Mouse (Mus musculus) forebrain, embryonic 12.5 days (tissue): Measurements from ENCODE around the gene Nmrk2. TPM values are rescaled to one million over a fixed set of nuclear protein-coding genes. Genes with fewer than 3 reads are reported as not detected.
"Not testable (repeated sequence)": the region's sequence is repeated elsewhere in the genome, so short reads cannot be mapped to it uniquely, and the experiment has no call there.

Source experiments
- ATAC-seq: fragments of 200-750 bp; cut with Nextera tagmentation; 2 replicates; pipeline ENCODE4 v1.8.0; 2017; ENCODE audit warnings: moderate TSS enrichment; ENCODE audit not compliant: low FRiP score
- H3K27ac ChIP-seq: fragments of 300-500 bp; sonication (generic); 2 replicates; pipeline ENCODE4 v1.5.1; 2016; ENCODE audit warnings: mild to moderate bottlenecking
- H3K27me3 ChIP-seq: fragments of 300-500 bp; sonication (generic); 2 replicates; pipeline ENCODE4 v1.6.1; 2016; ENCODE audit warnings: mild to moderate bottlenecking
- H3K36me3 ChIP-seq: fragments of 300-500 bp; sonication (generic); replicated peaks from 2 replicates; pipeline ENCODE4 v1.6.1; 2016; ENCODE audit warnings: mild to moderate bottlenecking
- H3K4me1 ChIP-seq: fragments of 300-500 bp; sonication (generic); 2 replicates; pipeline ENCODE4 v1.6.1; 2016
- H3K4me2 ChIP-seq: fragments of 300-500 bp; sonication (generic); 2 replicates; pipeline ENCODE4 v1.6.1; 2016; ENCODE audit warnings: mild to moderate bottlenecking, moderate library complexity
- H3K4me3 ChIP-seq: fragments of 300-500 bp; sonication (generic); replicated peaks from 2 replicates; pipeline ENCODE4 v1.5.1; 2016; ENCODE audit warnings: mild to moderate bottlenecking
- H3K9ac ChIP-seq: fragments of 300-500 bp; sonication (generic); 2 replicates; pipeline ENCODE4 v1.6.1; 2016; ENCODE audit warnings: mild to moderate bottlenecking
- H3K9me3 ChIP-seq: fragments of 300-500 bp; sonication (generic); 2 replicates; pipeline ENCODE4 v1.6.1; 2016
- WGBS: fragments of 180-500 bp; shearing (Covaris S2); methylation state at CpG from one replicate; pipeline ENCODE4 v1.1.7; 2016; 5-methylcytosine and 5-hydroxymethylcytosine counted together
- polyA plus RNA-seq: library from polyadenylated mRNA; unstranded; fragments of >200 nt; fragmentation: Nextera tagmentation; extraction: Ambion mirVana; gene quantifications from 2 replicates; pipeline ENCODE4 v1.2.1, GENCODE M21; 2016

The Nmrk2 gene
- polyA plus RNA-seq, 1 experiment from 2014 or later, result not detected

GRCm38 (mm10) chr10:81192270-81192967, 9.4 kb downstream of the Nmrk2 start:
- peak overlapping the region; percentile 60 for H3K4me3 ChIP-seq
- peak overlapping the region; percentile 77 for H3K9ac ChIP-seq
- peaks cover 16% of the 10 kb centered on the region for H3K36me3 ChIP-seq
- peak overlapping the region; percentile 96 for H3K4me2 ChIP-seq
- WGBS, result under 1% methylated on average over 88 of the region's 93 CpGs
- H3K27me3 ChIP-seq, result peaks cover 48% of the 10 kb centered on the region
- no peaks in the 10 kb centered on the region for H3K9me3 ChIP-seq
- peaks cover 24% of the 10 kb centered on the region for H3K4me1 ChIP-seq
- peak; percentile 88 for ATAC-seq
- peak overlapping the region; percentile 93 for H3K27ac ChIP-seq

GRCm38 (mm10) chr10:81191342-81191982, 10.4 kb downstream of the Nmrk2 start:
- Histone ChIP-seq H3K9me3 (no peaks in the 10 kb centered on the region), H3K27ac (no peak overlapping the region), H3K27me3 (peaks cover 38% of the 10 kb centered on the region), H3K4me1 (peaks cover 24% of the 10 kb centered on the region), H3K4me2 (peak overlapping the region; percentile 96; the same call in 1 of the 2 replicates), H3K4me3 (no peak overlapping the region), H3K9ac (no peak overlapping the region), H3K36me3 (peaks cover 26% of the 10 kb centered on the region)
- no peak for ATAC-seq
- WGBS, result 89% methylated on average over 18 of the region's 18 CpGs

DNA sequence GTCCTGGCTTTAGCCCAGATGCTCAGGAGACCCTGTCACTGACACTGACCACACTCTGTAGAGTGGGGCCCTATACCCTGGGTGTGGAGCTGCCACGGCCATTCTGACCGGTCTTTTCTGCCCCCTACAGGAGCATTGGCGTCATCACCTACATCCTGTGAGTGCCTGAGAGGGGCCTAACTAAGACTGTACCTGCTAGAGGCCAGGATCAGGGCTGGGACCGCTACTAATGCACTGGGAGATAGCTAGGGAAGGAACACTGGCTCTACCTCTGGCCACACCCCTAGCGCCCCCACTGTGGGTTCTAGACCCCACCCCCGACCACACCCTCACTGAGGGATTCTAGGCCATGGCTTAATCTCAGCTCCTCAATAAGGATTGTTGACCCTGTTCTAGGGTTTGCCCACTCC, 10.9 kb downstream of the Nmrk2 start:
- Histone ChIP-seq H3K9me3 (no peaks in the 10 kb centered on the region), H3K9ac (no peak overlapping the region), H3K27ac (no peak overlapping the region), H3K36me3 (peaks cover 27% of the 10 kb centered on the region), H3K4me2 (no peak overlapping the region), H3K4me3 (no peak overlapping the region), H3K4me1 (peaks cover 24% of the 10 kb centered on the region), H3K27me3 (peaks cover 33% of the 10 kb centered on the region)
- WGBS, result 78% methylated on average over 6 of the region's 6 CpGs
- no peak for ATAC-seq

GRCm38 (mm10) chr10:81190236-81190911, 11.5 kb downstream of the Nmrk2 start:
- 70% methylated on average over 31 of the region's 31 CpGs for WGBS
- Histone ChIP-seq H3K9ac (no peak overlapping the region), H3K4me2 (no peak overlapping the region), H3K27ac (no peak overlapping the region), H3K27me3 (peaks cover 27% of the 10 kb centered on the region), H3K4me3 (no peak overlapping the region), H3K4me1 (peaks cover 24% of the 10 kb centered on the region), H3K9me3 (no peaks in the 10 kb centered on the region), H3K36me3 (peaks cover 30% of the 10 kb centered on the region)
- ATAC-seq, result no peak

DNA sequence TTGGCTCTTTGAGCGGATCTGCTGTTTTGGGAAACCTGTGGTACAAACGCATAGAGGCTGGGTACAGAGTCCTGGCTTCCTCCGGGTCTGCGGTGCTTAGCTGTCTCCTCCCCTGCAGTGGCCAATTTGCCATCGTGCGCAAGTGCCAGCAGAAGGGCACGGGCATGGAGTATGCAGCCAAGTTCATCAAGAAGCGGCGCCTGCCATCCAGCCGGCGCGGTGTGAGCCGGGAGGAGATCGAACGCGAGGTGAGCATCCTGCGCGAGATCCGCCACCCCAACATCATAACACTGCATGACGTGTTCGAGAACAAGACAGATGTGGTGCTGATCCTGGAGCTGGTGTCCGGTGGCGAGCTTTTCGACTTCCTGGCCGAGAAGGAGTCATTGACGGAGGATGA, 12.0 kb downstream of the Nmrk2 start:
- Histone ChIP-seq H3K4me3 (no peak overlapping the region), H3K27ac (no peak overlapping the region), H3K9me3 (no peaks in the 10 kb centered on the region), H3K4me1 (peaks cover 24% of the 10 kb centered on the region), H3K36me3 (peaks cover 36% of the 10 kb centered on the region), H3K9ac (no peak overlapping the region), H3K27me3 (peaks cover 22% of the 10 kb centered on the region), H3K4me2 (no peak overlapping the region)
- WGBS, result 80% methylated on average over 26 of the region's 26 CpGs
- ATAC-seq, result no peak

GRCm38 (mm10) chr10:81187161-81187560, 14.7 kb downstream of the Nmrk2 start:
- Histone ChIP-seq H3K4me1 (peaks cover 19% of the 10 kb centered on the region), H3K27me3 (no peaks in the 10 kb centered on the region), H3K9ac (no peak overlapping the region), H3K4me3 (no peak overlapping the region), H3K4me2 (no peak overlapping the region), H3K9me3 (no peaks in the 10 kb centered on the region), H3K27ac (no peak overlapping the region), H3K36me3 (peaks cover 47% of the 10 kb centered on the region)
- WGBS, result 96% methylated on average over 9 of the region's 9 CpGs
- no peak for ATAC-seq

- peaks cover 59% of the 10 kb centered on the region for H3K36me3 ChIP-seq
- no peak overlapping the region for H3K4me2 ChIP-seq
- H3K27ac ChIP-seq, result no peak overlapping the region; the same call in 1 of the 2 replicates
- H3K4me1 ChIP-seq, result peaks cover 20% of the 10 kb centered on the region
- no peak overlapping the region for H3K4me3 ChIP-seq
- H3K27me3 ChIP-seq, result no peaks in the 10 kb centered on the region
- no peaks in the 10 kb centered on the region for H3K9me3 ChIP-seq
- H3K9ac ChIP-seq, result no peak overlapping the region
- WGBS, result 71% methylated on average over 4 of the region's 4 CpGs
- ATAC-seq, result no peak
Observed at GRCm38 (mm10) chr10:81184765-81185164, 17.1 kb downstream of the Nmrk2 start.

GRCm38 (mm10) chr10:81183805-81184204, 18.0 kb downstream of the Nmrk2 start, which contains the start of gene 4930442H23Rik:
Gene 4930442H23Rik (minus strand): TSS chr10:81183849.
- Histone ChIP-seq H3K4me3 (peak within 1 kb of the TSS; percentile 63), H3K9me3 (no peaks in the 10 kb centered on the region), H3K4me1 (peaks cover 27% of the 10 kb centered on the region), H3K27me3 (no peaks in the 10 kb centered on the region), H3K27ac (peak within 1 kb of the TSS; percentile 84), H3K36me3 (peaks cover 67% of the 10 kb centered on the region), H3K9ac (peak within 1 kb of the TSS; percentile 63), H3K4me2 (peak within 1 kb of the TSS; percentile 71)
- ATAC-seq, result no peak
- 86% methylated on average over 5 of the region's 5 CpGs for WGBS

GRCm38 (mm10) chr10:81182336-81183333, 19.2 kb downstream of the Nmrk2 start, which contains the start of gene Dapk3:
Gene Dapk3 (plus strand): TSS chr10:81183005.
- peaks cover 38% of the 10 kb centered on the region for H3K4me1 ChIP-seq
- 4% methylated on average over 53 of the region's 53 CpGs for WGBS
- H3K27ac ChIP-seq, result peak within 1 kb of the TSS; percentile 84
- no peaks in the 10 kb centered on the region for H3K27me3 ChIP-seq
- H3K4me3 ChIP-seq, result peak within 1 kb of the TSS; percentile 63
- ATAC-seq, result peak; percentile 95
- H3K4me2 ChIP-seq, result peak within 1 kb of the TSS; percentile 71
- peaks cover 78% of the 10 kb centered on the region for H3K36me3 ChIP-seq
- H3K9ac ChIP-seq, result peak within 1 kb of the TSS; percentile 63
- no peaks in the 10 kb centered on the region for H3K9me3 ChIP-seq

- H3K9me3 ChIP-seq, H3K27me3 ChIP-seq, H3K9ac ChIP-seq, ATAC-seq: not testable (repeated sequence)
- Histone ChIP-seq H3K36me3 (peaks cover 74% of the 10 kb centered on the region), H3K27ac (peak overlapping the region; percentile 69; the same call in 1 of the 2 replicates), H3K4me3 (peak overlapping the region; percentile 2; the same call in 1 of the 2 replicates), H3K4me2 (0 out of 2 replicates have a peak overlapping the region, but pooled peaks have one; percentile 4), H3K4me1 (peaks cover 43% of the 10 kb centered on the region)
- 82% methylated on average over 12 of the region's 12 CpGs for WGBS
Observed at GRCm38 (mm10) chr10:81181860-81182259, 20.0 kb downstream of the Nmrk2 start.

DNA sequence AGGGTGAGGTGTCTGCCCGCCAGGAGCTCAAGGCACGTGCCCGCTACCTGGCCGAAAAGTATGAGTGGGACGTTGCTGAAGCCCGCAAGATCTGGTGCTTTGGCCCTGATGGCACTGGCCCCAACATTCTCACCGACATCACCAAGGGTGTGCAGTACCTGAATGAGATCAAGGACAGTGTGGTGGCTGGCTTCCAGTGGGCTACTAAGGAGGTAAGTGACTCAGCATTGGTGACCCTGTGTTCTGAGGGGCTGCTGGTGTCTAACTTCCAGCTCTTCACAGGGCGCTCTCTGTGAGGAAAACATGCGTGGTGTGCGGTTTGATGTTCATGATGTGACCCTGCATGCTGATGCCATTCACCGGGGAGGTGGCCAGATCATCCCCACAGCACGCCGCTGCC, 20.9 kb downstream of the Nmrk2 start:
- peaks cover 44% of the 10 kb centered on the region for H3K4me1 ChIP-seq
- H3K4me3 ChIP-seq, result no peak overlapping the region
- no peak overlapping the region for H3K9ac ChIP-seq
- no peaks in the 10 kb centered on the region for H3K27me3 ChIP-seq
- WGBS, result 93% methylated on average over 13 of the region's 13 CpGs
- no peak overlapping the region for H3K4me2 ChIP-seq
- H3K9me3 ChIP-seq, result no peaks in the 10 kb centered on the region
- 0 out of 2 replicates have a peak overlapping the region, but pooled peaks have one; percentile 21 for H3K27ac ChIP-seq
- peaks cover 69% of the 10 kb centered on the region for H3K36me3 ChIP-seq
- no peak for ATAC-seq
